Mouse (Mus musculus): ENCODE measurements around the gene C530008M17Rik.

DNA sequence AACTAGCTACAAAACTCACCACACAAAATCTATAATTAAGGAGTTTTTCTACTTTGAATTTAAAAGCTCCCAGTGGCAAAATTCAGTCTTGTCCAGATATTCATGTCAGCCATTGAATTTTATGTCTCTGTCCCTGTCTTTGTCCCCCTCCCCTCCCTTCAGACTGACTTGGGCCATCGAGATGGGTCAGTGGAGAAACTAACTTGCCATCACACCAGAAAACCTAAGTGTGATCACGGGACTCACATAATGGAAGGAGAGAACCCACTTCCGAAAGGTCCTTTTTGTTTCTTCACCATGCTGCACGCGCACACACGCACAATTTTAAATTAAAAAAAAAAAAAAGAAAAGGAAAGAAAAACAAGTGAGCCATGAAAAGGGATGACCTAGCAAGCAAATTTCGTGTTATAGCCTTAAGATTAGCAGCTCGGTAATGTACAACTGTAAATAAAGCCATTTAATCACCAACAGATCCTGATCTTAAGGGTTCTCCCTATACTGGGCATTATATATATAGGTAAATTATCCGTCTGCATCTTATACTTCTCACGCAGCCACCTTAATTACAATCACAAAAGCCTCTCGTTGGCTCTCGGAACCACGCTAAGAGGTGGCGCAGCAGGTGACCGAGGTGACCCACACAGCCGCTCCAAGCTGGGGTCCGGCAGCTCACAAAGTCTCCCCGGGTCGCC, 248.5 kb downstream of the C530008M17Rik start:
- TF ChIP-seq GATA1 (IDR thresholded peaks at IDR 0.05; ENCODE audit: low read length) (no peak), TAL1 (IDR thresholded peaks at IDR 0.05; ENCODE audit: low read length) (no peak)
